Mouse (Mus musculus) lung, embryonic 14.5 days (tissue): ENCODE measurements around the gene Chd1l. TPM values are rescaled to one million over a fixed set of nuclear protein-coding genes. Genes with fewer than 3 reads are reported as not detected.

Experiments used
- ATAC-seq: fragments of 200-750 bp; cut with Nextera tagmentation; 2 replicates; pipeline ENCODE4 v1.8.0; 2017; ENCODE audit warnings: mild to moderate bottlenecking, moderate TSS enrichment, moderate library complexity; ENCODE audit not compliant: insufficient read depth
- DNase-seq: peaks from one replicate; pipeline ENCODE4 v3.0.0-alpha.2; 2015
- H3K27ac ChIP-seq: fragments of 300-500 bp; sonication (generic); 2 replicates; pipeline ENCODE4 v1.5.1; 2014; ENCODE audit warnings: low read depth, mild to moderate bottlenecking, moderate library complexity
- H3K27me3 ChIP-seq: fragments of 300-500 bp; sonication (generic); 2 replicates; pipeline ENCODE4 v1.6.1; 2014; ENCODE audit warnings: low read length, control low read depth; ENCODE audit not compliant: insufficient read depth
- H3K36me3 ChIP-seq: fragments of 300-500 bp; sonication (generic); 2 replicates; pipeline ENCODE4 v1.6.1; 2014; ENCODE audit warnings: control low read depth; ENCODE audit not compliant: insufficient read depth
- H3K4me1 ChIP-seq: fragments of 300-500 bp; sonication (generic); 2 replicates; pipeline ENCODE4 v1.6.1; 2014; ENCODE audit warnings: antibody characterized with exemption, control low read depth; ENCODE audit not compliant: insufficient read depth
- H3K4me2 ChIP-seq: fragments of 300-500 bp; sonication (generic); 2 replicates; pipeline ENCODE4 v1.6.1; 2014; ENCODE audit warnings: mild to moderate bottlenecking
- H3K4me3 ChIP-seq: fragments of 300-500 bp; sonication (generic); 2 replicates; pipeline ENCODE4 v1.5.1; 2014; ENCODE audit warnings: low read depth, low read length
- H3K9ac ChIP-seq: fragments of 300-500 bp; sonication (generic); 2 replicates; pipeline ENCODE4 v1.6.1; 2014
- H3K9me3 ChIP-seq: fragments of 300-500 bp; sonication (generic); 2 replicates; pipeline ENCODE4 v1.6.1; 2016; ENCODE audit warnings: low read depth, low read length, control low read depth
- CTCF ChIP-seq: IDR thresholded peaks from 2 replicates; pipeline ENCODE4 v1.5.1; 2016; ENCODE audit warnings: antibody characterized with exemption, low read depth
- WGBS: fragments of 180-500 bp; shearing (Covaris S2); extraction: QIAGEN DNeasy Blood & Tissue Kit; methylation state at CpG from one replicate; pipeline ENCODE4 v1.1.7; 2014; 5-methylcytosine and 5-hydroxymethylcytosine counted together
- polyA plus RNA-seq: library from polyadenylated mRNA; unstranded; fragments of >200 nt; fragmentation: Nextera tagmentation; extraction: Ambion mirVana; gene quantifications from 2 replicates; pipeline ENCODE4 v1.2.1, GENCODE M21; 2014

The Chd1l gene
- polyA plus RNA-seq, 1 experiment from 2014 or later: 16.6 TPM

GRCm38 (mm10) chr3:97573807-97574206 lies 36.2 kb downstream of the Chd1l start:
- ATAC-seq: no peak

GRCm38 (mm10) chr3:97564588-97564987 lies 45.4 kb downstream of the Chd1l start:
- 45% methylated on average over 5 of the region's 5 CpGs for WGBS
- H3K36me3 ChIP-seq: 0 out of 2 replicates have a peak, but pooled peaks cover 6% of the 10 kb centered on the region
- no peaks in the 10 kb centered on the region for H3K4me1 ChIP-seq
- H3K4me2 ChIP-seq: no peak overlapping the region
- ATAC-seq (no peak), DNase-seq (peak; percentile 26)
- H3K27ac ChIP-seq: no peak overlapping the region
- no peak overlapping the region for H3K4me3 ChIP-seq
- TF ChIP-seq CTCF: no peak
- H3K9ac ChIP-seq: no peak overlapping the region
- H3K27me3 ChIP-seq: no peaks in the 10 kb centered on the region
- no peaks in the 10 kb centered on the region for H3K9me3 ChIP-seq

More at GRCm38 (mm10) chr3:97573807-97574206, 36.2 kb downstream of the Chd1l start:
- no peak for DNase-seq
- H3K9ac ChIP-seq: no peak overlapping the region
- no peak overlapping the region for H3K27ac ChIP-seq
- no peak for TF ChIP-seq CTCF
- H3K27me3 ChIP-seq: no peaks in the 10 kb centered on the region
- H3K4me3 ChIP-seq: no peak overlapping the region
- no peaks in the 10 kb centered on the region for H3K9me3 ChIP-seq
- H3K4me2 ChIP-seq: no peak overlapping the region
- WGBS: 86% methylated on average over 9 of the region's 9 CpGs
- H3K4me1 ChIP-seq: no peaks in the 10 kb centered on the region
- H3K36me3 ChIP-seq: peaks cover 6% of the 10 kb centered on the region; the same call in 1 of the 2 replicates

- Histone ChIP-seq H3K27me3 (no peaks in the 10 kb centered on the region), H3K4me1 (no peaks in the 10 kb centered on the region), H3K4me2 (no peak overlapping the region), H3K9me3 (no peaks in the 10 kb centered on the region), H3K9ac (no peak overlapping the region), H3K4me3 (no peak overlapping the region), H3K27ac (no peak overlapping the region), H3K36me3 (0 out of 2 replicates have a peak, but pooled peaks cover 6% of the 10 kb centered on the region)
- no peak for DNase-seq
- no peak for TF ChIP-seq CTCF
- ATAC-seq: no peak
- WGBS: 81% methylated on average over 5 of the region's 5 CpGs
Measured at GRCm38 (mm10) chr3:97558554-97558953, 51.4 kb downstream of the Chd1l start.

GRCm38 (mm10) chr3:97546205-97546604 lies 63.8 kb downstream of the Chd1l start:
- 43% methylated on average over 8 of the region's 8 CpGs for WGBS

GRCm38 (mm10) chr3:97540171-97540570 lies 69.8 kb downstream of the Chd1l start:
- H3K4me3 ChIP-seq: no peak overlapping the region
- DNase-seq (no peak), ATAC-seq (no peak)
- no peak for TF ChIP-seq CTCF
- no peaks in the 10 kb centered on the region for H3K36me3 ChIP-seq
- no peak overlapping the region for H3K27ac ChIP-seq
- no peak overlapping the region for H3K9ac ChIP-seq
- no peaks in the 10 kb centered on the region for H3K4me1 ChIP-seq
- no peaks in the 10 kb centered on the region for H3K9me3 ChIP-seq
- H3K27me3 ChIP-seq: no peaks in the 10 kb centered on the region
- no peak overlapping the region for H3K4me2 ChIP-seq
- WGBS: 23% methylated on average over 1 of the region's 1 CpGs

More at GRCm38 (mm10) chr3:97546205-97546604, 63.8 kb downstream of the Chd1l start:
- Histone ChIP-seq H3K4me3 (no peak overlapping the region), H3K27me3 (no peaks in the 10 kb centered on the region), H3K36me3 (no peaks in the 10 kb centered on the region), H3K4me2 (no peak overlapping the region), H3K4me1 (no peaks in the 10 kb centered on the region), H3K9me3 (no peaks in the 10 kb centered on the region), H3K27ac (no peak overlapping the region), H3K9ac (no peak overlapping the region)
- DNase-seq (peak; percentile 3), ATAC-seq (no peak)
- no peak for TF ChIP-seq CTCF

GRCm38 (mm10) chr3:97538634-97539033 lies 71.4 kb downstream of the Chd1l start:
- H3K4me1 ChIP-seq: no peaks in the 10 kb centered on the region
- no peak for TF ChIP-seq CTCF
- no peak overlapping the region for H3K9ac ChIP-seq
- WGBS: 53% methylated on average over 1 of the region's 1 CpGs
- H3K4me3 ChIP-seq: no peak overlapping the region
- no peaks in the 10 kb centered on the region for H3K36me3 ChIP-seq
- no peaks in the 10 kb centered on the region for H3K9me3 ChIP-seq
- peak; percentile 4 for DNase-seq
- H3K27me3 ChIP-seq: no peaks in the 10 kb centered on the region
- no peak overlapping the region for H3K4me2 ChIP-seq
- ATAC-seq: no peak
- H3K27ac ChIP-seq: no peak overlapping the region

GRCm38 (mm10) chr3:97537006-97537405 lies 73.0 kb downstream of the Chd1l start:
- H3K4me3 ChIP-seq: no peak overlapping the region
- DNase-seq: no peak
- H3K9me3 ChIP-seq: no peaks in the 10 kb centered on the region
- no peak overlapping the region for H3K9ac ChIP-seq
- TF ChIP-seq CTCF: no peak
- no peaks in the 10 kb centered on the region for H3K4me1 ChIP-seq
- no peaks in the 10 kb centered on the region for H3K36me3 ChIP-seq
- no peak for ATAC-seq
- no peaks in the 10 kb centered on the region for H3K27me3 ChIP-seq
- no peak overlapping the region for H3K4me2 ChIP-seq
- no peak overlapping the region for H3K27ac ChIP-seq
- WGBS: 87% methylated on average over 2 of the region's 2 CpGs

- H3K4me1 ChIP-seq: no peaks in the 10 kb centered on the region
- H3K4me3 ChIP-seq: no peak overlapping the region
- H3K9ac ChIP-seq: no peak overlapping the region
- no peaks in the 10 kb centered on the region for H3K36me3 ChIP-seq
- H3K9me3 ChIP-seq: no peaks in the 10 kb centered on the region
- H3K4me2 ChIP-seq: no peak overlapping the region
- DNase-seq: no peak
- WGBS: 80% methylated on average over 5 of the region's 5 CpGs
- no peak for TF ChIP-seq CTCF
- no peak for ATAC-seq
- no peaks in the 10 kb centered on the region for H3K27me3 ChIP-seq
- no peak overlapping the region for H3K27ac ChIP-seq
Measured at GRCm38 (mm10) chr3:97535660-97536059, 74.3 kb downstream of the Chd1l start.
